Mouse (Mus musculus) testis, postnatal 14 days (tissue): ENCODE measurements around the gene Cd28.

Experiments used
- DNase-seq: peaks from one replicate; pipeline ENCODE4 v3.0.0; 2021; ENCODE audit warnings: low spot score

Gene Cd28

DNA sequence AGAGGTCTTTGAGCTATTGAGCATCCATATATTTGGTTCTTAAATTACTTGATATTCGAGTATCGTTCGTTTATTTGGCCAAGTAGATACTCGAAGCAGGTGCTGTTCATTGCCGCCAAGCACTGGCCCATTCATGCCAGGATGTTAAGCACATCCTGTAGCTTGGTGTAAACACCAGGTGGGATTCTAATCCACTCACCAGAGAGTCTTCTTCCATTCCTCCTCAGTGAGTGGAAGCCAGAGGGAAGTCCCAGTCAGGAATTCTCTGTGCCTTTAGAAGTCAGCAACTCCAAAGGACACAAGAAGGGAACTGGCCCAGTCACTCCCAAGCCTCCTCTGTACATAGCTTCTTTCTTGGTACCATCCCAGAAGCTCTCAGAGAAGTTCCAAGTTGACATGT lies at the start of gene Cd28:
Gene Cd28, plus strand, starts transcription at position 234 of the 400 bp plus-strand sequence.
- DNase-seq, result no peak

GRCm38 (mm10) chr1:60667873-60668616 lies 48.6 kb upstream of the Cd28 start:
- DNase-seq, result no peak

GRCm38 (mm10) chr1:60669048-60669447 lies 47.6 kb upstream of the Cd28 start:
- no peak for DNase-seq

DNA sequence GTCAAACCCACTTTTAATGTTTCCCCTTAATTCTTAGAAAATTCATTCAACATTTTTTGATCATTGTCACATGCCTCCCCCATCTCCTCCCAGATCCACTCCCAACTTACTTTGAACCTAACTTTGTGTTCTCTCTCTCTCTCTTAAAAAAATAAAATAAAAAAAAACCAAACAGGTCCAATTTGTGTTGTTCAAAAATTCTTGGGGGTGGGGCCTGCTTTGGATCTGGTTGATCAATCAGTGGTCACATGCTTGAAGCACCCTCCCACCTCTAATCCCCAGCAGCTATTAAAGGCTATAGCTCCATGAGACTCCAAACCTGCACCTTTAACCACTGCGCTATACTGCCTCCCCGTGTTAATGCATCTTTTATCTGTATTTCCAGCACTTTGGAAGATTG lies 46.9 kb upstream of the Cd28 start:
- DNase-seq, result no peak

GRCm38 (mm10) chr1:60670172-60670571 lies 46.4 kb upstream of the Cd28 start:
- no peak for DNase-seq

DNA sequence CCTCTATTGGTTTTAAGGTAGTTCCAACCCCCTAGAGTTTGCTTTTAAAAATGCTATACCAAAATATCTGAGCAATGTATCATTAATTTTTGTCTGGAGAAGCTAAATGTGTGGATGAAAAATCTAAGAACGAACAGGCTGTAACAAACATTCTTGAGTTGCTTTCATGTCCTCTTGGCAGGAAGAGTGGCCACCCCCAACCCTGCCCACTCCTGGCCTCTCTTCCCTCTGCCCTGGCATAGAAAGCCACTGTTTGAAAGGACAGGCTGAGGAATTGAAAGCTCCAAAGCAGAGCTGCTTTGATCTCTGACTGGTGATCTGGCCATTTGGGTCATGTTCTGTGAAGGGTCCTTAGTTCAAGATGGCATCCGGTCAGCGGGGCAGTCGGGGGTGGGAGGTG lies 32.8 kb upstream of the Cd28 start:
- DNase-seq, result no peak

DNA sequence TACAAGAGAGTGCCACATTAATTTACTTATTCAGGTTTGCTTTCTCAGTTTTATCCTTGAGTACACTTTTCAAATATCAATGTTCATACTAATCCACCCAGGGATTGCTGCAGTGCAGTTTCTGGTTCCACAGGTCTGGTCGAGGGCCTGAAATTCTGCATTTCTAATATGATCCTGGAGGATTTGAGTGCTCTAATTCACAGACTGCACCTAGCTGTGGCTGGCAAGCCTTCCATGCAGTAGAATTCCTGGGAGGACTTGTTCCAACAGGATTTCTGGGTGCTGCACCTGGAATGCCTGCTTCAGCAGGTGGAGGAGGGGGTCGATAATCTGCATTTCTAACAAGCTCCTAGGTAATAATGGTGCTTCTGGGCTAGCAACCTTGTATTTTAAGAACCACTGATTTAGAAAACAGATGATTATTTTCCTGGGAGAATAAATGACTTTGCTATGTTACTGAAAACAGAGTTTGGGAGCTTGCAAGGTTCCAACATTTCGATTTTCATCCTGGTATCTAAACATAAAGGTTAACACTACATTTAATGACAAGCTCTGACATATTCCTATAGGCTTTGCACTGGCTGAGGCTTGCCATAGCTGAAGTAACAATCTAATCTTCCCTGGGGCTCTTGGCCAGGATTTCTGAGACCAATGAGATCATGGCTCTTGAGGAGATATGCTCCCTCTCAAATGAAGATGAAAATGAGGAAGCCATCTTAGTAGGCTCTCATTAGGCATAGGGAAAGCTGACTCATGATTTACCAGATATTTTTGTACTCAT lies 20.3 kb upstream of the Cd28 start:
- DNase-seq, result no peak

DNA sequence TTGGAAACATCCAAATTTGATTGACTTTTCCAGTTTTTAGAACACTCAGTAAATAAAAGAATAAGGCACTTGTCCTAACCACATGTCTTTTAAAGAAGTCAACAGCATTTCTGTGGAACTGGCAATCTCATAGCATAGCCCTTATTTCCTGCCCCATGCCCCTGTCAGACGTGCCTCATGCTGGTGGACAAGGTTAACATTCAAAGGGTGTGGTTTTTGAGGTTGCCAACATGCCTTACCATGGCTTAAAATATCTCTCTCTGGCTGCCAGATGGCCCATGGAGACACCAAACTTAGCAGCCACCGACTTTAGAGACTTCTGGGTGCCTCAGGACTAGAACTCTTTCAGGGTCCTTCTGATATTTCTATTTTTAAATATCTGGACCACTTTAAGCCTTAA lies 14.0 kb upstream of the Cd28 start:
- DNase-seq, result no peak

DNA sequence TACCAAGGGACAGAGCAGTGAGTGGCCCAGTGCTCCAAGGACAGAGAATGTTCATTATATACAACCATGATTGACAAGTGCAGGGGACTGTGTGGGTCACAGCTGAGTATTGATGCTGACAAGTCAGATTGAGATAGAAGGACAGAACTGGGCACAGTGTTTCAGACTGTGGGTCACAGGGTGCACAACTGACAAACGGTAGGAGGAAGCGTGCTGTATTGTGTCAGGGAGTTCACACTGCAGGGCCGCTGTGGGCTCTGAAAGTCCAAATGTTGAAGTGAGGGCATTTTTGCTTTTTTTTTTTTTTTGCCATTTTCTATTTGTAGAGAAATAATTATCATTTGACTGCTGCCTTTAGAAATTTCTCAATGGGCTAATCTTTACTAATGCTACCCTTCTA lies 3.4 kb upstream of the Cd28 start:
- DNase-seq, result no peak

GRCm38 (mm10) chr1:60715651-60716196 lies 876 bp upstream of the Cd28 start:
- peak; percentile 7 for DNase-seq

- DNase-seq, result no peak
Observed at GRCm38 (mm10) chr1:60718580-60718979, 2.0 kb downstream of the Cd28 start.

DNA sequence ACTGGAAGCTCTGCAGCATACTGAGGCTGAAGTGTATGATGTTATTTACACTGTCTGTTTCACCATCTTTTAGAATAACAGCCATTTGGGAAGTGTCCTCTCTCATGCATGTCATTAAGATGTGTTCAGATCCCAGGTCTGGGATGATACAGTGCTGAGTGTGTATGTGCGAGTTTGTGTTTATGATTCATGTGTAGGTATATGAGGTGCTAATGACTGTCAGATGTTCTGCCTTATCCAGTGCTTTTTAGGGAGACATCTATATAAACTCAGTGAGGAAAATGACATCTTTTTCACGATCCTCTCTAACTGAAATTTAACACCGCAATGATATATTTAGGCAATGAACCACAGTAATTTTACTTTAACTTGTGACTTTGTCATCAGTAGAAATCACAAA lies 7.0 kb downstream of the Cd28 start:
- no peak for DNase-seq

DNA sequence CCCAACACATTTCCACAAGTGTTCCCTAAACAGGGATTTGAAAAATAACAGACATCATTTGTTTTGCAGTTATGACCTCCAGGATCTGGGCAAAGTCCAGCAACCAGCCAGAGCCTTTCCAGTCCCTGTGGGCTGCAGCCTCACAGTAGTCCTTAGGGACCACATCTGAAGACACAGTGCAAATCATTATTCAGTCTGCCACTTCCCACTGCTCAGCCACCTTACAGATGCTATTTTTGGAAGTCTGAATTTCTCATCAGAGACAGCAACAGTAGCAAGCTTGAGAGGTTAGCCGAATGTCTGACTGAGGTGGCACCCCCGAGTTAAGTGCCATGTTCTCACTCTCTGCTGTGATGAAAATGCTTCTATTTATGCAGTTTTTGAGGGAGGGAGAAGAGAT lies 15.3 kb downstream of the Cd28 start:
- DNase-seq, result no peak

DNA sequence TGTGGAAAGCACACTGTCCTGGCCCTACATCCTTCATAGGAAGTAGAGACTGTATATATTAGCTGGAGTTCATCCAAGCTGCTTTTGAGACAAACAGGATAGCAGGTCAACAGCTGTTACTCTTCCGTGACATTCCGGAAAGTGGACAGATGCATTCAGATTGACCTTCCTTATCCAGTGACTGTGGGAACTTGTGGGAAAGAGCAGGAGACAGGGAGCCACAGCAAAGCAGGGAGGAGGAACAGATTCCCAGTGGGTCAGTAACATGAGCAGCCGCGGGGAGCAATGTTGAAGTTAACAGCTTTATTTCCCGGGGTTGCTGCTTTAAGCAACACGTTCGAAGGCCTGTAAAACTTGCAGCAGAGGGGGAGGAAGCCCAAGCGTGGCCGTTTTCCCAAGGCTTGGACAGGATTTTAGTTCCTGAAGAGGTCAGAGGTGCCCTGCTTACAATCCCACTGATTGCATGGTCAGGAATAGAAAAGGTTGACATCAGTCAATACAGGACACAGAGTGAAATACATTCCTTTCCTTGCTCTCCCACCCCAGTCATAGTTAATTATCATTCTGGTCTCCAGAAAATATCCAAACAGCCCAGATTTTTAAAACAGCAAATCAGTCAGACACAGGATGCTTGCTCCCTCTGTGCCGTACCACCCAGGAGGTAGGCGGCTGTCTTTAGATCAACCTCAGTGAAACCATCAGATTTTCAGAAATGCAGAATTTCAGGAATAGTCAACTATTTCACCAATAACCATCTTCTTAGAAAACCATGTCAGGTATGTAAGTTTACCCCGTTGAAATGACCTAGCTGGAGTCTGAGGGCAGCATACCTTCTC lies 18.7 kb downstream of the Cd28 start:
- no peak for DNase-seq

- DNase-seq, result no peak
Observed at GRCm38 (mm10) chr1:60735908-60736280, 19.3 kb downstream of the Cd28 start.

- no peak for DNase-seq
Observed at GRCm38 (mm10) chr1:60744266-60744665, 27.7 kb downstream of the Cd28 start.

- DNase-seq, result no peak
Observed at GRCm38 (mm10) chr1:60745664-60746063, 29.1 kb downstream of the Cd28 start.

GRCm38 (mm10) chr1:60746153-60746552 lies 29.6 kb downstream of the Cd28 start:
- no peak for DNase-seq

DNA sequence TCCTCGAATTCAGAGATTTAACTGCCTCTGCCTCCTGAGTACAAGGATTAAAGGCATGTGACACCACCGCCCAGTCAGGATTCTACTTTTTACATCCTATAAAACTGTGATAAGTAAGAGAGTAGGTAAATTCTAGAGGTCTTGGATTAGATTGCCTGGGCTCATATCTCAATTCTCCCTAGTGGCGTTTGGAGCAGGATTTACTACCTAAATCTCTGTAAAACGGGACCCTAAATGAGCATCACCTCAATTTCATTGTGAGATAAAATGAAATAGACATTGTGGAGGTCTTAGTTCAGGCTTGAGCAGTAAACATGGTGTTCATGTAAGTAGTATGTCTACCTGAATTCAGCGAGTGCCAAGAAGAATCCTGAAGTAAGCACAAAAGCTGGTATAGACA lies 30.3 kb downstream of the Cd28 start:
- no peak for DNase-seq

DNA sequence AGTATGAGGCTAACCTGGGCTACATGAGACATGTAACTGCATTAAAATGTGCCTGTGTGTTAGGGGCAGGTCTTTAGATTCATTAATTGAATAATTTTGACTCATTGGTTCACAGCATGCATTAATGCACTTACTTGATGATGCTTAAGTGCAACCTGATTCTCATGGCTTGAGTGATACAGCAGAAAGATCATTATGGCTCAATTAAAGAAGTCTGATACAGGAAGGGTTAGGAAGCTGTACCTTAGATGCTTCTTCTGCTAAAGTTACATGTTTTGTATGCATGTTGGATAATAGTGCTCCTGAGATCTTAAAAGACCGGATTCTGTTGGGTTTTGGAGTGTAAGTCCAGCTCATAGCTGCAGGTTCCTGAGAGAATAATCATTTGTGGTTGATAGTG lies 31.7 kb downstream of the Cd28 start:
- DNase-seq, result no peak

DNA sequence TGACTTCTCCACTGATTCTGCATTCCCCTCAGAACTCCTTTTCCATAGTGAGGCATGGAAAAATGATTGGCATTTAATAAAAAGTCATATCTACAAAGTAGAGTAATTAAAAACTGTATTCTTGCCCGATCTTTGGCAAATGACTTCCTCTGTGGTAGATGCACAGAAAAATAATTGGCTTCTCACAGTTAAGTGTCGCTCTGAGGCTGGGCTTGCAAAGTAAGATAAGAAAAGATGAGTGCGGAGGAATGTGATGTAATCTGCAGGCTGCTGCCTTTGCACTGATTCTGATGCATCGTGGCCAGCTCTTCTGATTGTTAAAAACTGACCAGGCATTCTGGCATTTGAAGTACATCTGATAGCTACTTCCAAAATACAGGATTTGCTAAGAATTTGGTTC lies 32.3 kb downstream of the Cd28 start:
- DNase-seq, result no peak

GRCm38 (mm10) chr1:60749346-60749840 lies 32.8 kb downstream of the Cd28 start:
- no peak for DNase-seq
